Mouse (Mus musculus) erythroid progenitor cell, adult 5-6 weeks (primary cell): ENCODE data around the gene Leap2. TPM values are rescaled to one million over a fixed set of nuclear protein-coding genes. Genes with fewer than 3 reads are reported as not detected.

Experiments used
- ATAC-seq: replicated peaks from 2 replicates; pipeline ENCODE4 v1.8.0; 2016; ENCODE audit warnings: moderate number of reproducible peaks, mild to moderate bottlenecking, moderate TSS enrichment, inconsistent platforms; ENCODE audit not compliant: poor library complexity, low FRiP score, severe bottlenecking
- total RNA-seq, 2 experiments: library from RNA; stranded (forward) in 1 of 2; stranded (reverse) in 1 of 2; fragments of 150-400 nt in 1 of 2; fragments of 186-747, 209-891 nt in 1 of 2; gene quantifications; 2 replicates each; pipeline versions ENCODE4 v1.2.3 to v1.2.4; 2015 to 2017; ENCODE audit warnings: low replicate concordance in 2 of 2

Leap2 gene
- total RNA-seq (2015; ENCODE audit: low replicate concordance) (not detected in 2 replicates), total RNA-seq (2017; ENCODE audit: low replicate concordance) (not detected in 2 replicates)

DNA sequence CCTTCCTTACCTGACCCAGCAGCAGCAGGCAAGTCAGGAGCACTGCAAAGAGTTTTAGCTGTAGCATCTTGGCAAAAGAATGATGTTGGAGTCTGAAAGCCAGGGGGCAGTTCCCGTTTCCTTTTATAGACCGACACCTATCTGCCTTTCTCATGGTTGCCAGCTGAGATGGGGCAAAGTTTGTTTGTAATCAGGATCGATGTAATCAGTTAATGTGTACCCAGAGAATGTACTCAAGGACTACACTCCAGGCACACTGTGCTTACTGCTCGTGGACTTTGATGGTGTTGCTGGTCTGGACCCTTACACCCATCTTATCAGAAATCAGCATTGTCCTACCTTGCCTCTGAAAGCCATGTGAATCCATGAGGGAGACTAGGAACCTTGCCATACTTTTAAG, at the start of gene Leap2:
Gene Leap2 (minus strand): TSS at position 135 of the 400 bp plus-strand sequence.
- ATAC-seq, result no peak

DNA sequence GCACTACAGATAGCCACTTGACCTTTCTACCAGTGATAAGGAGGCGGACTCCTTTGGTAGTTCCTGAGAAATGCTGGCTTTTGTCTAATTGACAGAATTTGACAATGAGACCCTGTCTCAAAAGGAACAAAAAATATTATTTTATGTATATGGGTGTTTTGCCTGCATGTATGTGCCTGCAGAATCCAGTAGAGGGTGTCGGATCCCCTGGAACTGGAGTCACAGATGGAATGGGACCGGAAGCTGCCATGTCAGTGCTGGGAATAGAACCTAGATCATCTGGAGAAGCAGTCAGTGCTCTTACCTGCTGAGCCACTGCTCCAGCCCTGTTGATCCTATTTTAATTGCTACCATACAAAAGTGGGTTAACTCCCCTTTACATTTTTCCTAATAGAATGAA, 49.7 kb upstream of the Leap2 start:
- no peak; the same call in 1 of the 2 replicates for ATAC-seq

DNA sequence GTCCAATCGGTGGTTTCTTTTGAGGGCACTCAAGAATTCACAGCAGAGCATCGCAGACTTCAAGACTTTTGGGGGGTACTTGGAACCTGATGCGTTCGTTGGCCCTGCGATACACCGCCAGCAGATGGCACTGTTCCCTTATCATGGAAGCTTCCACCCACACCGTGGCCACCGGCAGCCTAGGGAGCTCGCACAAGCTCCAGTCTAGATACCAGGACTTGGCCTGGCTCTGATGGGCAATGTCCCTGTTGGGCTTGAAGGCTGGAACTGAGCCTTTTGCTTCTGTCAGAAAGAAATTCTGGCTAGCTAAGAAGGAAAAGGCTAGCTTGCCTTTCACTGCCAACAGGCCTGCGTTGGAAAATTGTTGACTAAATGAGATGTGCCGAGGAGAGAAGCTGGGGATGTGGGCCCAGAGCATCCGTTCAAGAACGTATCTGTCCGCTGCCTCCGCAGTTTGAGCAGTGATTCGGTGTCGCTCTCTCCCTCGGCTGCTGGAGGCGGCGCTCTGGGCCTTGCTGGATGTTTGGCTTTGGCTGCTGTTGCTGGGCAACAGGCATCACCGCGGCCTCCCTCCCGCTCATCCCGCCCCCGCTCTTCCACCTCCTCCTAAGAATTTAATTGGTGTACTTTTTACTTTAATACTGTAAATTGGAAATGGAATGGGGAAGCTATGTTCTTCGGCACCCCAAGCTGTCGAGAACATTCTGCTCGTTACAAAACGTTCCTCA, 47.2 kb upstream of the Leap2 start, which contains the start of gene Gm9837:
Gene Gm9837 (minus strand): TSS at position 512 of the 728 bp plus-strand sequence.
- peak; percentile 95 for ATAC-seq

GRCm38 (mm10) chr11:53469294-53469967, 46.5 kb upstream of the Leap2 start:
- ATAC-seq, result no peak

DNA sequence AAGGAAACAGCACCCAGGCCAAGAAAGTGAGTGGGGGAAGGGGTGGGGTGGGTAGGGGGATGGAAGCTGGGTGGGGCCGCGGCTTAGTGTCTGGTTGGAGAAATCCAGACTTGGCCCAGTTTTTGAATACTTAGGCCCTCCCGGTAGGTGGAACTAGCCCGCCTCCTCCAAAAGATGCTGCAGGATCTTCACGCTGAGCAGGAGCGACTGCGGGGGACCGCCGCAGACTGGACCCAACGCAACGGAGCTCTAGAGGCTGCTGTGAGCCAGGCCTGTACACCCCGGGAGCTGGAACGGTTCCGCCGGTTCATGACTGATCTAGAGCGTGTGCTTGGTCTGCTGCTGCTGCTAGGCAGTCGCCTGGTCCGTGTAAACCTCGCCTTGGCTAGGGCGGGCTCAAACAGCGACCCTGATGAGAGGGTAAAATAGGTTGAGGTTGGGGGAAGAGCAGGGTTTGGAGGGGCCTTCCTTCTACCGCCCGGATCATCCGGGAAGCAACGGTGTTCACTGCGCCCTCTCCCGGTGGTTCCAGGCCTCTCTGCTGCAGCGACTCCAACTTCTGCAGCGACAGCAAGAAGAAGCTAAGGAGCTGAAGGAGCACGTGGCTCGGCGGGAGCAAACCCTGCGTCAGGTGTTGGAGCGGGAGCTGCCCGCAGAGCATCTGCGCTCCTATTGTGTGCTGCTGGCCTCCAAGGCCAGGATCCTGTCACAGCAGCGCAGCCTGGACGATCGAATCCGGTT, 43.4 kb upstream of the Leap2 start:
- peak; percentile 40; the same call in 1 of the 2 replicates for ATAC-seq

GRCm38 (mm10) chr11:53463551-53464424, 40.8 kb upstream of the Leap2 start:
- no peak for ATAC-seq

DNA sequence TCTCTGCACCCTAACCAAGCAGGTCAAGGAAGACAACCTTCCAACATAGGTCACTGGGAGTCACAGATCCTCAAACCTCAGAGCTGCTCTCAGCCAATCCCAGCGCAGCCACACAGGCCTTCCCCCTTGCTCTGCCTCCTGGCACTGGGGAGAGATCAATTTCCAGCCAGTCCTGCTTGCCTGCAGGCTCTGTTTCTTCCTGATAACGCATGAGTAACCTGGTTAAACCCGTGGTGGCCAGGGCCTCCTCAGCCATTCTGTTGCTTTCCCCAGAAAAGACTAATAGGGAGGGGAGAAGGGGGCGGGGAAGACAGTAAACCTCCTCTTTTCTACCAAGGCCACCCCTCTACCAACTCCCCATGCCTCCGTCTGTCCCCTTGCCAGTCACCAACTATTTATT, 38.8 kb upstream of the Leap2 start:
- no peak for ATAC-seq

GRCm38 (mm10) chr11:53460192-53460591, 37.2 kb upstream of the Leap2 start:
- no peak for ATAC-seq

DNA sequence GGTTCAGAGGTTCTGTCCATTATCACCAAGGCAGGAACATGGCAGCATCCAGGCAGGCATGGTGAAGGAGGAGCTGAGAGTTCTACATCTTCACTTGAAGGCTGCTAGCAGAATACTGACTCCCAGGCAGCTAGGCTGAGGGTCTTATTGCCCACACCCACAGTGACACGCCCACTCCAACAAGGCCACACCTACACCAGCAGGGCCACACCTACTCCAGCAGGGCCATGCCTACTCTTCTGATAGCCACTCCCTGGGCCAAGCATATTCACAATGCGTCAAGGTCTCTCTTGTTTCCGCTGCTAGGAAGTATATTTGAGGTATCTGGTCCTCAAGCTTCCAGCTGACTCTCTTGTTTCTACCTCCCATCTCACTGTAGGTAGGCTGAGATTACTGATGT, 36.0 kb upstream of the Leap2 start:
- ATAC-seq, result no peak

- no peak for ATAC-seq
Observed at GRCm38 (mm10) chr11:53457372-53457954, 34.5 kb upstream of the Leap2 start.

- ATAC-seq, result no peak
Observed at GRCm38 (mm10) chr11:53456474-53457371, 33.8 kb upstream of the Leap2 start, which contains the start of the genes Gm10447 and Shroom1. Gene Gm10447 (minus strand): TSS chr11:53457110. Gene Shroom1 (plus strand): TSS chr11:53457205.

- no peak for ATAC-seq
Observed at GRCm38 (mm10) chr11:53453031-53453430, 30.1 kb upstream of the Leap2 start.

GRCm38 (mm10) chr11:53452396-53452795, 29.4 kb upstream of the Leap2 start:
- no peak for ATAC-seq

DNA sequence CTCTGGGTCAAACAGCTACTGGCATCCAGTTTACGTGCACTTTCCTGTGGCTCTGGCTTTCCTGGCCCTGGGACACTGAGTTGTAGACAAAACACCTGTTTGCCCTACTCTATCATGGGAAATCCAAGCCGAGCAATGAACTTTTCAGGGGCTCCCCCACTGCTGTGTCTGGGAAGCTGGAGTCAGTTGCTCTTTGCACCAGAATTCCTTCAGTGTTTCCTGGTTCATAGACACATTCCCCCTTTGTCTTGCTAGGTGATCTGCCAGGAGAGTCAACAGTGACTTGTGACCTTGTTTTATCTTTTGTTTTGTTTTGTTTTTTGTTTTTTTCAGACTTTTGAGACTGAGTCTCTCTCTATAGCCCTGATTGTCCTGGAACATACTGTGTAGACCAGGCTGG, 28.4 kb upstream of the Leap2 start:
- no peak for ATAC-seq

- no peak for ATAC-seq
Observed at GRCm38 (mm10) chr11:53450070-53450705, 27.2 kb upstream of the Leap2 start.

- ATAC-seq, result no peak
Observed at GRCm38 (mm10) chr11:53448529-53448928, 25.6 kb upstream of the Leap2 start.

DNA sequence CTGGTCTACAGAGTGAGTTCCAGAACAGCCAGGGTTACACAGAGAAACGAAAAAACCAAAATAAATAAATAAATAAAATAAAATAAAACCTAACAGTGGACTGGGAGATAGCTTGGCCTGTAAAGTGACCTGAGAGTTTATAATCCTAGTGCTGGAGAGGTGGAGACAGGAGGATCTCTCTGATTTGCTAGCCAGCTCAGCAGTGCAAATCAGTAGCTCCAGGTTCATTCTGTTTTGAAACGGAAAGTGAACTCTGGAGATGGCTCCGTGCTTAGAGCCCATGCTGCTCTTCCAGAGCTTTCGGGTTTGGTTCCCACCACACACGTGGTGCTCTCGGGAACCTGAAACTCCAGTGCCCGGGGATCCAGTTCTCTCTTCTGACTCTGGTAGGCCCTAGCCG, 25.0 kb upstream of the Leap2 start:
- ATAC-seq, result no peak

DNA sequence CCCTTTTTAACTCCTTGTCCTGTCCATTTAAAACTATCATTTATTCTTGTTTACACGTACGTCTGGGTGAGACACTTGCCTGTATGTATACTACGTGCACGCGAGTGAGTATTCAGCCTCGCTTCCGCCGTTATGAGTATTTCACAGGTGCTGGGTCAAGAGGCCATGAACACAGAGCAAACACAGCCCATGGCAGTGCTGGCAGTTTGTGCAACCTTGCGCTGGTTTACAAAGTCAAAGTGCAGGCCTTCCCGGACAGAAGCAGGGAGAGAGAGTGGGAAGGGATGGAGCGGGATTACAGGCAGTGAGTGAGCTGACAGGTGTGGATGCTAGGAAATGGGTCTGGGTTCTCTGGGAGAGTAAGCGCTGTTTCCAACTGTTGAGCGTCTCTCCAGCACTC, 23.2 kb upstream of the Leap2 start:
- no peak for ATAC-seq
